Mouse (Mus musculus): ENCODE measurements around the gene Sstr2. TPM values are rescaled to one million over a fixed set of nuclear protein-coding genes. Genes with fewer than 3 reads are reported as not detected.

Gene Sstr2
- total and polyA plus RNA-seq, 2 experiments from 2014 or later = not detected

DNA sequence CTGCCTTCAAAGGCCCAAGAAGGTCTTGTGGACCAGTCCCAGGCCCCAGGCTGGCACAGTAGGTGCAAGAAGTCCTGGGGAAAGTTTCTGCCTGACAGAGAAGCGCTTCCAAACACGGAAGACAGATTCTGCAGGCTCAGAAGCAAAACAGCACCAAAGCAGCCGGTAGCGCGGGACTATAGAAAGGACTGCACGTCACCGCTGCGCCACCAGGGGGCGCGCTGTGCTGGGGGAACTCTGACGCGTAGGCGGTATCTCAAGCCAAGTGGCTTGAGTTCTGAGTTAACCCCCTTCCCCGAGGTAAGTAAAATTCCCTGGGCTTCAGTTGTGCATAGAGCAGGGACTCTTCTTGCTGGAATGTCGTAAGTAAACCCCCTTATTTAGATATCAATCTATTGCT is 29.0 kb downstream of the Sstr2 start:
- Histone ChIP-seq H3K27ac (ENCODE audit: low read depth) (no peak overlapping the region), H3K4me3 (ENCODE audit: low read depth, low read length) (no peak overlapping the region), H3K27me3 (ENCODE audit: control insufficient read depth, insufficient read depth, low read length) (no peaks in the 10 kb centered on the region), H3K4me2 (ENCODE audit: low read depth, low read length) (peak overlapping the region; percentile 69; the same call in 1 of the 2 replicates), H3K9ac (replicated peaks; ENCODE audit: low read depth, low read length) (no peak overlapping the region), H3K9me3 (replicated peaks; ENCODE audit: control insufficient read depth, low read length) (no peaks in the 10 kb centered on the region), H3K36me3 (replicated peaks; ENCODE audit: control insufficient read depth, insufficient read depth, low read length) (peaks cover 14% of the 10 kb centered on the region), H3K4me1 (ENCODE audit: control insufficient read depth, insufficient read depth) (peaks cover 7% of the 10 kb centered on the region; the same call in 1 of the 2 replicates)
- ATAC-seq (ENCODE audit: insufficient read depth, low read depth) = peak; percentile 42; the same call in 1 of the 2 replicates
- 6% methylated on average over 15 of the region's 15 CpGs for WGBS
- DNase-seq (ENCODE audit: low spot score) = peak; percentile 71
- TF ChIP-seq CTCF (IDR thresholded peaks at IDR 0.05; ENCODE audit: low read depth) (peak; percentile 93), EP300 (IDR thresholded peaks at IDR 0.05; ENCODE audit: low read depth) (no peak)

DNA sequence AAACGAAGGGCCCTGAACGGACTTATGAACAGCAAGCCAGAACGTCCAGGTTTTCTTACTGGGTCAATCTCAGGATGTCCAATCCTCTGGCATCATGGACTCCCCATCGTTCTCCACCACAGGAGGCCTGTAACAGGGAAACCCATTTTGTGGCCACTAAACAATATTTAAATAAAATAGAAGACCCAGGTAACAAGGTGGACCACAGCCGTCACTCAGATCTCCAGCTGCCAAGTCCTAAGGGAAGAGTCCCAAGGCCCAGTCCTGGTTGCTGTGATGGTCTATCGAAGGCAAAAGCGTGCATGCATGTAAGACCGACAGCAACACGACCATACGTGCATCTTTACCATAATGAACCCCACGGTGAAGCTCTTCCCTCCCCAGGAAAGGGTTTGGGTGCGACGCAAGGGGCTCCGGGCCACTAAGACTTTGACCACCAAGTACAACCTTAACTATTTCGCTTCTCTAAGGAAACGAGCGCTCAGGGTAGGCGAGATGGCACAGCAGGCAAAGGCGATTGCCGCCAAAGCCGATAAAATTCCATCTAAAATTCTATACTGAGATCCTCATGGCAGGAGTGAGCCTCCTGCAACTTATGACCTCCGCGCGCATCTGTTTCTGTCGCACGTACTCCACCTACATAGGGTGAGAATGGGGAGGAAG is 29.7 kb downstream of the Sstr2 start, which contains the start of gene Cog1:
Gene Cog1, plus strand, starts transcription at position 480 of the 663 bp plus-strand sequence.
- no peaks in the 10 kb centered on the region for H3K9me3 ChIP-seq (replicated peaks; ENCODE audit: control insufficient read depth, low read length)
- H3K4me2 ChIP-seq (ENCODE audit: low read depth, low read length) = peak within 1 kb of the TSS; percentile 69
- peak within 1 kb of the TSS; percentile 85 for H3K9ac ChIP-seq (replicated peaks; ENCODE audit: low read depth, low read length)
- H3K4me3 ChIP-seq (ENCODE audit: low read depth, low read length) = peak within 1 kb of the TSS; percentile 67
- peaks cover 21% of the 10 kb centered on the region for H3K36me3 ChIP-seq (replicated peaks; ENCODE audit: control insufficient read depth, insufficient read depth, low read length)
- H3K4me1 ChIP-seq (ENCODE audit: control insufficient read depth, insufficient read depth) = peaks cover 7% of the 10 kb centered on the region; the same call in 1 of the 2 replicates
- DNase-seq (ENCODE audit: low spot score) (no peak), ATAC-seq (ENCODE audit: insufficient read depth, low read depth) (0 out of 2 replicates have a peak, but pooled peaks have one; percentile 1)
- no peaks in the 10 kb centered on the region for H3K27me3 ChIP-seq (ENCODE audit: control insufficient read depth, insufficient read depth, low read length)
- WGBS = 41% methylated on average over 26 of the region's 26 CpGs
- peak within 1 kb of the TSS; percentile 75 for H3K27ac ChIP-seq (ENCODE audit: low read depth)
- no peak for TF ChIP-seq EP300 (IDR thresholded peaks at IDR 0.05; ENCODE audit: low read depth)
- TF ChIP-seq CTCF (IDR thresholded peaks at IDR 0.05; ENCODE audit: low read depth) = no peak

DNA sequence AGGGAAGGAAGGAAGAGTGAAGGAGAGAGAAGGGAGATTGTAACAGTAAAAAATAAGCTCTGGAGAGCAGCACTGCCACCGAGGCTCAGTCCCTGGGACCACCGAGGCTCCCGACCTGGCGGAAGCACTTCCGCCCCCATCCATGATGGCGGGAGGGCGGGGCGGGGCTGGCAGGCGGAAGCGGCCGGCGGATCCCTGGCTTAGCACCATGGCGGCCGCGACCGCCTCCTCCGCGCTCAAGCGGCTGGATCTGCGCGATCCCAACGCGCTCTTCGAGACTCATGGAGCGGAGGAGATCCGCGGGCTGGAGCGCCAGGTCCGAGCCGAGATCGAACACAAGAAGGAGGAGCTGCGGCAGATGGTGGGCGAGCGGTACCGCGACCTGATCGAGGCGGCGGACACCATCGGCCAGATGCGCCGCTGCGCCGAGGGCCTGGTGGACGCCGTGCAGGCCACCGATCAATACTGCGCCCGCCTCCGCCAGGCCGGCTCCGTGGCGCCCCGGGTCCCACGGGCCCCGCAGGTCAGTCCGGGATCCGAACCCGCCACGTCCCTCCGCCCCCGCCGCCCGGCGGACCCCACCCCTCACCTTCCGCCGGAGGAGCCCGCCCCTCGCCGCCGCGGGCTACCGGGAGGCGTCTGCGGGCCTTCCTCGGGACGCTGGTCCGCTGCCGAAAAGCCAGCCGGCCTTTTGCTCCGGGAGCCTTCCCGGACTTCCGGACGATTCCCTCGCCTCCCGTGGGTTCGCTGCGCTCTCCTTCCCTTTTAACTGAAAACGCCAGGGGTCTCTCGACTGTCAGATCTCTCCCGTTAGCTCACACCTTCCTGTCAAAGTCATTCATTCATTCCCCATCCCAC is 30.4 kb downstream of the Sstr2 start, which contains the start of gene Slc39a11:
Gene Slc39a11, minus strand, starts transcription at position 727 of the 858 bp plus-strand sequence.
- DNase-seq (ENCODE audit: low spot score) (peak; percentile 45), ATAC-seq (ENCODE audit: insufficient read depth, low read depth) (peak; percentile 86)
- Histone ChIP-seq H3K27me3 (ENCODE audit: control insufficient read depth, insufficient read depth, low read length) (no peaks in the 10 kb centered on the region), H3K9me3 (replicated peaks; ENCODE audit: control insufficient read depth, low read length) (no peaks in the 10 kb centered on the region), H3K27ac (ENCODE audit: low read depth) (peak within 1 kb of the TSS; percentile 75), H3K4me2 (ENCODE audit: low read depth, low read length) (peak within 1 kb of the TSS; percentile 69), H3K9ac (replicated peaks; ENCODE audit: low read depth, low read length) (peak within 1 kb of the TSS; percentile 85), H3K4me1 (ENCODE audit: control insufficient read depth, insufficient read depth) (peaks cover 7% of the 10 kb centered on the region; the same call in 1 of the 2 replicates), H3K4me3 (ENCODE audit: low read depth, low read length) (peak within 1 kb of the TSS; percentile 67), H3K36me3 (replicated peaks; ENCODE audit: control insufficient read depth, insufficient read depth, low read length) (peaks cover 28% of the 10 kb centered on the region)
- under 1% methylated on average over 91 of the region's 91 CpGs for WGBS
- TF ChIP-seq EP300 (IDR thresholded peaks at IDR 0.05; ENCODE audit: low read depth) (no peak), CTCF (IDR thresholded peaks at IDR 0.05; ENCODE audit: low read depth) (no peak)

DNA sequence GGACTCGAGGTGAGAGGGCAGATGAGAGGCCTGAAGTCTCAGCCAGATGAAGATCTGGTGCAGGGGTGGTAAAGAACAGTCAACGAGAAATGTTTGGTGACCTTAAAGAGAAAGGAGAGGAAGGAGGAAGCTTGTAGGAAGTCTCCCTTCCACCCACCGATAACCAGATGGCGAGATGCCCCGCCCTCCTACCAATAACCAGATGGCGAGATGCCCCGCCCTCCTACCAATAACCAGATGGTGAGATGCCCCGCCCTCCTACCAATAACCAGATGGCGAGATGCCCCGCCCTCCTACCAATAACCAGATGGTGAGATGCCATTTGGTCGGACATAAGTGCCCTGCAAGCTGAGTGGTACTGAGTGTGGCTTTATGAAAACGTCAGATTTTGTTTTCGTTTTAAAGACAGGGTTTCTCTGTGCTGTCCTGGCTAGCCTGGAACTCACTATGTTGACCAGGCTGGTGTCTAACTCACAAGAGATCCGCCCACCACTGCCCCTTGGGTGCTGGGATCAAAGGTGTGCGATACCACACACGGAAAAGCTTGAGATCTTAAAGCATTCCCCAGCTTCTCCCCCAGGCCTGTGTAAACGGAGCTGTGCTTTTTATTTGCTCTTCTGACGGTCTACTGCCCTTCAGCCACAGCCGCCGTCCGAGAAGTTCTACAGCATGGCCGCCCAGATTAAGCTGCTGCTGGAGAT is 32.2 kb downstream of the Sstr2 start:
- H3K4me1 ChIP-seq (ENCODE audit: control insufficient read depth, insufficient read depth) = peaks cover 7% of the 10 kb centered on the region; the same call in 1 of the 2 replicates
- DNase-seq (ENCODE audit: low spot score) (no peak), ATAC-seq (ENCODE audit: insufficient read depth, low read depth) (no peak)
- no peak overlapping the region for H3K27ac ChIP-seq (ENCODE audit: low read depth)
- 70% methylated on average over 22 of the region's 22 CpGs for WGBS
- no peaks in the 10 kb centered on the region for H3K27me3 ChIP-seq (ENCODE audit: control insufficient read depth, insufficient read depth, low read length)
- H3K9me3 ChIP-seq (replicated peaks; ENCODE audit: control insufficient read depth, low read length) = no peaks in the 10 kb centered on the region
- no peak overlapping the region for H3K4me2 ChIP-seq (ENCODE audit: low read depth, low read length)
- peaks cover 46% of the 10 kb centered on the region for H3K36me3 ChIP-seq (replicated peaks; ENCODE audit: control insufficient read depth, insufficient read depth, low read length)
- H3K4me3 ChIP-seq (ENCODE audit: low read depth, low read length) = no peak overlapping the region
- no peak for TF ChIP-seq CTCF (IDR thresholded peaks at IDR 0.05; ENCODE audit: low read depth)
- no peak for TF ChIP-seq EP300 (IDR thresholded peaks at IDR 0.05; ENCODE audit: low read depth)
- H3K9ac ChIP-seq (replicated peaks; ENCODE audit: low read depth, low read length) = no peak overlapping the region

DNA sequence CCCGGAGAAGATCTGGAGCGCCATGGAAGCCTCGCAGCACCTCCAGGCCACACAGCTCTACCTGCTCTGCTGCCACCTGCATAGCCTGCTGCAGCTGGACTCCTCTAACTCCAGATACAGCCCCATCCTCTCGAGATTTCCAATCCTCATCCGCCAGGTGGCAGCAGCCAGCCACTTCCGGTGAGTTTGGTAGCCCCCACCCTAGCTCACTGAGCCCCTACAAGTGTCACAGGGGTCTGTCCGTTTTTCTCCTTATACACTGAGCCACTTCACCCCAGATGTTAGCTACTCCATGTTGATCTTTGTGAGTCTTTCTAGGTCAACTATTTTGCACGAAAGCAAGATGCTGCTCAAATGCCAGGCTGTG is 32.7 kb downstream of the Sstr2 start:
- H3K9me3 ChIP-seq (replicated peaks; ENCODE audit: control insufficient read depth, low read length) = no peaks in the 10 kb centered on the region
- H3K27me3 ChIP-seq (ENCODE audit: control insufficient read depth, insufficient read depth, low read length) = no peaks in the 10 kb centered on the region
- ATAC-seq (ENCODE audit: insufficient read depth, low read depth) (no peak), DNase-seq (ENCODE audit: low spot score) (no peak)
- 49% methylated on average over 8 of the region's 8 CpGs for WGBS
- no peak overlapping the region for H3K27ac ChIP-seq (ENCODE audit: low read depth)
- H3K4me2 ChIP-seq (ENCODE audit: low read depth, low read length) = no peak overlapping the region
- H3K4me1 ChIP-seq (ENCODE audit: control insufficient read depth, insufficient read depth) = peaks cover 7% of the 10 kb centered on the region; the same call in 1 of the 2 replicates
- H3K9ac ChIP-seq (replicated peaks; ENCODE audit: low read depth, low read length) = no peak overlapping the region
- no peak for TF ChIP-seq EP300 (IDR thresholded peaks at IDR 0.05; ENCODE audit: low read depth)
- TF ChIP-seq CTCF (IDR thresholded peaks at IDR 0.05; ENCODE audit: low read depth) = peak; percentile 46
- H3K36me3 ChIP-seq (replicated peaks; ENCODE audit: control insufficient read depth, insufficient read depth, low read length) = peaks cover 51% of the 10 kb centered on the region
- no peak overlapping the region for H3K4me3 ChIP-seq (ENCODE audit: low read depth, low read length)
